Mouse (Mus musculus) left cerebral cortex, postnatal 4 days (tissue): ENCODE results near the gene Suco. TPM values are rescaled to one million over a fixed set of nuclear protein-coding genes. Genes with fewer than 3 reads are reported as not detected.

ENCODE experiments used
- DNase-seq: peaks from one replicate; pipeline ENCODE4 v3.0.0-alpha.2; 2022
- intact Hi-C: fragments of 180-260 bp; cut with DNase I; formaldehyde crosslinking; loops from one replicate; pipeline ENCODE4 v1.15.1; 2025
- total RNA-seq, 2 experiments: library from RNA; stranded (reverse); gene quantifications; 2 replicates each; pipeline ENCODE4 v1.2.3; 2021

The Suco gene
- total RNA-seq, 2 experiments from 2014 or later: 38.3 to 44.8 TPM

DNA sequence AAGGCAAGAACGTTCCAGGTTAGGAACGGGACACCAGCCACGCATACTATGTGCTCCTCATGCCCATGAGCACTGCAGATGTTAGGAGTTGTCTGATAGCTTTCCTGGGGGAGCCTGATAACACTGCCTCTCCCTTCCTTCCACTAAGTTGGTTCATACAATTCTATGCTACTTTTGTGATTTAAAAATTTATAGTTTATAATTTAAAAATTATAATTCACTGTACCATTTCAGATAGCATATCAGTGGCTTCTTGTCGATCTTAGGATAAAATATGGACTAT lies 83.9 kb downstream of the Suco start:
- no peak for DNase-seq
- intact Hi-C loops: no loop called here

DNA sequence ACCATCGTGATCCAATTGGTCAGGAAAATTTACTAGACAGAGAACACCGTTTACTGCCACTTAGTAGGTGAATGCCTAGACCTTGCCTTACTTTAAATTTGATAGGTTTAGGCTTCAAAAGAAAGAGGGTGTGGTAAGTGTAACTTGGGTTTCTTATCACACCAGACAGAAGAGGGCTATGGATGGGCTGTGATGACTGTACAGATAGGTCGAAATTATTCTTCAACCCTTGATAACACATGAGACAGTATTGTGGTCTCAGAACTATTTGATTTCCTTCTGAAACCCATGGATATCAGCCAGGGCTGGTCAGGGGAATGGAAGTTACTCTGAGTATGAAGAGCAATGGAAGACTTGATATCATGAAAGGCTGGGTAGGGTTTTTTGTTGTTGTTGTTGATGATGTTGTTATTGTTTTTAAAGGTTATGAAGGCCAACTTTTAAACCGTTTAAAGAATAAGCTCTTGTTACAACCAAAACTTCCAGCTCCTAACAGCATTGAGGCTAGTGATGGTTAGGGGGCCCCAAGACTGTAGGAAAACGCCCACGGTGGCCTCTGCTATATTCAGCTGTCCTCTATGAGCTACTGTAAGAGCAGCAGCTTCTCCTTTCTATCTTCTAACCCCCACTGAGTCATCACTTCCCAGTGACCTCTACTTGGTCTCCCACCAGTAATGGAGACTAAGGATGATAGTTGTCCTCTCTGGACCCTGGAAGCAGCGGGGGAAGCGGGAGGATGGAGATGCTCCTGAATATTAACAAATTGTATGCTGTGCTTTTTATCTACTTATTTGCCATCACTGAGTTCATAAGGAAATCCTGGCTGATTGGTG lies 84.4 kb downstream of the Suco start:
- DNase-seq: no peak
- intact Hi-C loops: no loop called here

DNA sequence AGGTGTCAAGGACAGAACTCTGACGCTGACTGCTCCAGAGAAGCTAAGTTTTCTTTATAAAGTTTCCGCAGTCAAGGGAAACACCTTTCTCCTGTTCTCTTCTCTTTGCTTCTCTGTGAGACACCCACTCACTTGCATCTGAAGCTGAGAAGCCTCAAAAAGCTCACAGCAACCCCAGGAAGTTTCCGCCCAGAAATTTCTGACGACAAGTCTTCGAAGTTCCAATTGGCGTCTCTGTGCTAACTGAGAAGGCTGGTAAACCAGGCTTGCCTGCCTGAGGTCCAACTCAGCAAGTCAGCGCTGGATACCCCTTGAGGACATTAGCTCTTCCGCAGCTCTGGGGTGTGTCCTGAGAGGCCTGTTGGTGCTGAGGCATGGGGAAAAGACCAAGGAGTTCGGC lies 88.1 kb downstream of the Suco start, which contains the start of gene Fasl:
Fasl (minus strand) TSS at position 157 of the 400 bp plus-strand sequence.
- no peak for DNase-seq
- intact Hi-C loops: no loop called here

DNA sequence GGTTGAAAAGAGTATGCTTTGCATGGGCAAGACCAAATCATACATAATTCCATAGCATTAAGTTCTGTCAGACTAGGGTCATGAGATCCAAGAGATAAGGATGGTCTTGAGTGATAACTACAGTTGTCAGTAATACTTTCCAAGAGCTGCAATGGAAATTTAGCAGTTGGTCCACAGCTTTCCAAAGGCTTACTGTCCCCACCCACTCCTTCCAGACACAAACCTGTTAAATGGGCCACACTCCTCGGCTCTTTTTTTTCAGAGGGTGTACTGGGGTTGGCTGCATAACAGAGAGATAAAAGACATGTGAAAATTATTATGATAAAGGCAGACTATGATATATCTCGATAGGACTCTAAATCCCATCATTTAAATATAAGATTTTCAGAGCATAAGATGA lies 93.8 kb downstream of the Suco start:
- DNase-seq: no peak
- intact Hi-C loops: no loop called here

DNA sequence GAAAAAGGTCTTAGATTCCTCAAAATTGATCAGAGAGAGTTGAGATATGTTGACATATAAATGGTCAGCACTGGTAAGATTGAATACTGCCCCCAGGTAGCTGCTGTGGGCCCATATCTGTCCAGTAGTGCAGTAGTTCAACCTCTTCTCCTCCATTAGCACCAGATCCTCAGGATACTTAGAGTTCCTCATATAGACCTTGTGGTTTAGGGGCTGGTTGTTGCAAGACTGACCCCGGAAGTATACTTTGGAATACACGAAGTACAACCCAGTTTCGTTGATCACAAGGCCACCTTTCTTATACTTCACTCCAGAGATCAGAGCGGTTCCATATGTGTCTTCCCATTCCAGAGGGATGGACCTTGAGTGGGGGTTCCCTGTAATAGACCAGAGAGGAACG lies 94.9 kb downstream of the Suco start:
- no peak for DNase-seq
- intact Hi-C loops: no loop called here

DNA sequence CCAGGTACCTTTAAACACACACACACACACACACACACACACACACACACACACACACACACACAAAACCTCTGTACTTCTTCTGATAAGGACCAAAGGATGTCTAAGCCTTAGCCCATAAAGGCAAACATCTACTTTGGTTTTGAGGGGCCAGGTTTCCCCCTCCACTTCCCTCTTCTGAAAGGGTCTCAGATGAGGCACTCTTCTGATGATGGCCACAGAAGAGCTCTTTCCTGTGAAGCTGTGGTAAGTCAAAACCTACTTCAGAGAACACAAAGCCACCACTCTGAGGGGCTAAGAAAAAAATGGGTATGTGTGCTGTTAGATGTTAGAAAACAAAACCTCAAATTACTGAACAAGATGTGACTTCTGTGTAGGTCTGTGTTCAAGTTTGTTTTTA lies 97.4 kb downstream of the Suco start:
- intact Hi-C loops: no loop called here
- DNase-seq: no peak

- intact Hi-C loops: no loop called here
- no peak for DNase-seq
Measured at GRCm38 (mm10) chr1:161775151-161775550, 101.3 kb downstream of the Suco start.

- DNase-seq: no peak
- intact Hi-C loops: no loop called here
Measured at GRCm38 (mm10) chr1:161771293-161771692, 105.2 kb downstream of the Suco start.

DNA sequence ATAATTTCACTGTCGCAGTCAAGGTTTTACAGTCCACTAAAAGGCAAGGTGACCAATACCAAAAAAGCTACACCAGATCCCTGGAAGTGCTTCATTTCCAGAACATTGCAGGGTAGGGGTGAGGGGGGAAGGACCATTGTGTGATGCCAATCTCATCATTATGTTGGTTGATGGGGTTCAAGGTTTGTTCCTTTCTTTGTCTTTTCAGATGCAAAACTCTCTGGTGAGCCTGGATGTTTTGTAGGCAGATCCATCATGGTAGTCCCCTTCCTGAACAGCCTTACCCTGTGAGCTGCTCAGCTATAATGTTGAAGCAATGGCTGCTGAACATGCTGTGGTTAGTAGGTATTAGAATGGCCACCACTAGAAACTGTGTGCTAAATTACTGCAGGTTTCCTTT lies 107.2 kb downstream of the Suco start:
- intact Hi-C loops: no loop called here
- no peak for DNase-seq

DNA sequence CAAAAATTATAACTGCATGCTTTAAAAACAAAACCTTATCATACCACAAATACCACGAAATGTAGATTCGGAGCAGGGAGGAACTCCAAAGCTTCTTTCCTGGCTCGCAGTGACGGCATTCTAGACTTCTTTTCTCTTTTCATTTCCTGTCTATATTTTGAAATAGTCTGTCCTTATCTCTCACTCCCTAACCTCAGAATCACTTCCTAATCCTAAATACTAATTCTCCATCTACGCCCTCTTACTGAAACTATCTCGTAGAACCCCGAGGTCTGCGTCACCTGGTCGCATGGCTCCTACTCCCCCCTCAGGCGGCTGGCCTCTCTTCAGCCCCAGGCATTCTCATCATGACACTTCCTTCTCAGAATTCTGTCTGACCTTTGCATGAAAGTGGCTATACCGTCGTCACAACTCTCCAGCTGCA lies 109.4 kb downstream of the Suco start:
- intact Hi-C loops: no loop called here
- DNase-seq: no peak

GRCm38 (mm10) chr1:161766656-161767055 lies 109.8 kb downstream of the Suco start:
- no peak for DNase-seq
- intact Hi-C loops: no loop called here

Other genes starting within 250 kb of the Suco start
- 1 to 10 TPM in 1 of 2 experiments, under 1 TPM in 1; 0.44 to 1.3 TPM for gene Fasl, start 88.2 kb downstream of the Suco start, total RNA-seq
- 10 to 100 TPM; 16.3 to 19.9 TPM for gene Pigc, start 92.5 kb upstream of the Suco start, total RNA-seq
- gene 4930558K02Rik, start 103.0 kb upstream of the Suco start, total RNA-seq: not detected